Mouse (Mus musculus) stomach, embryonic 14.5 days (tissue): ENCODE measurements around the gene Scnn1b. TPM values are rescaled to one million over a fixed set of nuclear protein-coding genes. Genes with fewer than 3 reads are reported as not detected.

ENCODE experiments used
- ATAC-seq: fragments of 200-750 bp; cut with Nextera tagmentation; 2 replicates; pipeline ENCODE4 v1.8.0; 2017; ENCODE audit warnings: low read depth, moderate TSS enrichment; ENCODE audit not compliant: insufficient number of reproducible peaks, insufficient read depth, low FRiP score
- H3K27ac ChIP-seq: fragments of 300-500 bp; sonication (generic); 2 replicates; pipeline ENCODE4 v1.5.1; 2014; ENCODE audit warnings: mild to moderate bottlenecking, low read length, moderate library complexity, mixed read lengths
- H3K27me3 ChIP-seq: fragments of 300-500 bp; sonication (generic); 2 replicates; pipeline ENCODE4 v1.6.1; 2014; ENCODE audit warnings: low read length, control low read depth, mixed read lengths; ENCODE audit not compliant: control insufficient read depth, insufficient read depth
- H3K36me3 ChIP-seq: fragments of 300-500 bp; sonication (generic); 2 replicates; pipeline ENCODE4 v1.6.1; 2014; ENCODE audit warnings: mild to moderate bottlenecking, control low read depth, low read length, moderate library complexity, mixed read lengths; ENCODE audit not compliant: control insufficient read depth, insufficient read depth
- H3K4me1 ChIP-seq: fragments of 300-500 bp; sonication (generic); 2 replicates; pipeline ENCODE4 v1.6.1; 2014; ENCODE audit warnings: low read length, control low read depth, mixed read lengths; ENCODE audit not compliant: control insufficient read depth, insufficient read depth
- H3K4me2 ChIP-seq: fragments of 300-500 bp; sonication (generic); replicated peaks from 2 replicates; pipeline ENCODE4 v1.6.1; 2014; ENCODE audit warnings: low read depth, low read length, control low read depth
- H3K4me3 ChIP-seq: fragments of 300-500 bp; sonication (generic); 2 replicates; pipeline ENCODE4 v1.5.1; 2014; ENCODE audit warnings: low read depth, low read length, control low read depth
- H3K9ac ChIP-seq: fragments of 300-500 bp; sonication (generic); replicated peaks from 2 replicates; pipeline ENCODE4 v1.6.1; 2014; ENCODE audit warnings: low read depth, mild to moderate bottlenecking, control low read depth, low read length, moderate library complexity, mixed read lengths
- H3K9me3 ChIP-seq: fragments of 300-500 bp; sonication (generic); 2 replicates; pipeline ENCODE4 v1.6.1; 2016; ENCODE audit warnings: low read depth, low read length, control low read depth; ENCODE audit not compliant: control insufficient read depth
- WGBS: fragments of 180-500 bp; shearing (Covaris S2); extraction: QIAGEN DNeasy Blood & Tissue Kit; methylation state at CpG from one replicate; pipeline ENCODE4 v1.1.7; 2014; 5-methylcytosine and 5-hydroxymethylcytosine counted together
- polyA plus RNA-seq: library from polyadenylated mRNA; unstranded; fragments of >200 nt; fragmentation: Nextera tagmentation; extraction: Ambion mirVana; gene quantifications from 2 replicates; pipeline ENCODE4 v1.2.1, GENCODE M21; 2014

The Scnn1b gene
- 0.42 and 0.51 TPM in 2 replicates for polyA plus RNA-seq

- H3K4me2 ChIP-seq = peak within 1 kb of the TSS; percentile 59
- H3K27me3 ChIP-seq = peaks cover 15% of the 10 kb centered on the region; the same call in 1 of the 2 replicates
- H3K9ac ChIP-seq = no peak within 1 kb of the TSS
- H3K36me3 ChIP-seq = no peaks in the 10 kb centered on the region
- peak within 1 kb of the TSS; percentile 25 for H3K4me3 ChIP-seq
- 4% methylated on average over 37 of the region's 42 CpGs for WGBS
- H3K4me1 ChIP-seq = no peaks in the 10 kb centered on the region
- ATAC-seq = peak; percentile 61
- H3K27ac ChIP-seq = no peak within 1 kb of the TSS
- no peaks in the 10 kb centered on the region for H3K9me3 ChIP-seq
These were observed at the start of gene Scnn1b for GRCm38 (mm10) chr7:121864858-121865585. Scnn1b (plus strand) TSS chr7:121865038.

GRCm38 (mm10) chr7:121821632-121822031, 43.2 kb upstream of the Scnn1b start:
- WGBS = 91% methylated on average over 6 of the region's 6 CpGs
- no peak overlapping the region for H3K9ac ChIP-seq
- no peaks in the 10 kb centered on the region for H3K27me3 ChIP-seq
- H3K27ac ChIP-seq = no peak overlapping the region
- no peak for ATAC-seq
- no peaks in the 10 kb centered on the region for H3K9me3 ChIP-seq
- no peaks in the 10 kb centered on the region for H3K4me1 ChIP-seq
- H3K4me2 ChIP-seq = no peak overlapping the region
- no peaks in the 10 kb centered on the region for H3K36me3 ChIP-seq
- no peak overlapping the region for H3K4me3 ChIP-seq

GRCm38 (mm10) chr7:121828481-121828880, 36.4 kb upstream of the Scnn1b start:
- H3K9me3 ChIP-seq = no peaks in the 10 kb centered on the region
- ATAC-seq = no peak
- no peaks in the 10 kb centered on the region for H3K27me3 ChIP-seq

GRCm38 (mm10) chr7:121835392-121835791, 29.4 kb upstream of the Scnn1b start:
- Histone ChIP-seq H3K27ac (no peak overlapping the region), H3K27me3 (no peaks in the 10 kb centered on the region), H3K4me1 (no peaks in the 10 kb centered on the region), H3K4me2 (no peak overlapping the region), H3K9me3 (no peaks in the 10 kb centered on the region), H3K36me3 (no peaks in the 10 kb centered on the region), H3K9ac (no peak overlapping the region), H3K4me3 (no peak overlapping the region)
- ATAC-seq = no peak
- WGBS = 85% methylated on average over 7 of the region's 7 CpGs

More at GRCm38 (mm10) chr7:121828481-121828880, 36.4 kb upstream of the Scnn1b start:
- H3K27ac ChIP-seq = no peak overlapping the region
- H3K4me3 ChIP-seq = no peak overlapping the region
- H3K4me2 ChIP-seq = no peak overlapping the region
- WGBS = 59% methylated on average over 1 of the region's 1 CpGs
- H3K4me1 ChIP-seq = no peaks in the 10 kb centered on the region
- no peak overlapping the region for H3K9ac ChIP-seq
- H3K36me3 ChIP-seq = no peaks in the 10 kb centered on the region

GRCm38 (mm10) chr7:121836827-121837226, 28.0 kb upstream of the Scnn1b start:
- ATAC-seq = no peak
- WGBS = 81% methylated on average over 7 of the region's 7 CpGs
- Histone ChIP-seq H3K27ac (no peak overlapping the region), H3K9me3 (no peaks in the 10 kb centered on the region), H3K4me1 (no peaks in the 10 kb centered on the region), H3K36me3 (no peaks in the 10 kb centered on the region), H3K27me3 (no peaks in the 10 kb centered on the region), H3K4me3 (no peak overlapping the region), H3K4me2 (no peak overlapping the region), H3K9ac (no peak overlapping the region)

DNA sequence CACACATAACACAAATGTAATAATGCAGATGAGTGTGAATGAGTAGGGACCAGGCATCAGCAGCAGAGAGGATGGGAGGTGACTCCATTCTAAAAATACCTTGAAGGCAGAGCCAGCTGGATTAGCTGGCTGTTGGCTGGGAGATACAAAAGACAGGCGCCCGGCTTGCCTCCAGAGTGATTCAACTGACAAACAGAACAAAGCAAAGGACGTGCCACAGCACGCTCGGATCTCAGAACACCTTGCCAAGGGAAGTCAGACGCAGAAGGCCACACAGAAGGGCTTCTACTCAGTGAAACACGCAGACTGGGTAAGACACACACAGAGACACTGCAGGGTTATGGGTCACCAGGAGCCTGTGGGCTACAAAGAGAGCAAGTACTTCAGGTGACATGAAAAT, 24.0 kb upstream of the Scnn1b start:
- WGBS = 61% methylated on average over 7 of the region's 7 CpGs
- Histone ChIP-seq H3K27ac (no peak overlapping the region), H3K36me3 (no peaks in the 10 kb centered on the region), H3K9ac (no peak overlapping the region), H3K27me3 (no peaks in the 10 kb centered on the region), H3K4me3 (no peak overlapping the region), H3K4me1 (no peaks in the 10 kb centered on the region), H3K9me3 (no peaks in the 10 kb centered on the region), H3K4me2 (no peak overlapping the region)
- no peak for ATAC-seq

GRCm38 (mm10) chr7:121842234-121842633, 22.6 kb upstream of the Scnn1b start:
- Histone ChIP-seq H3K27ac (no peak overlapping the region), H3K9ac (no peak overlapping the region), H3K4me2 (no peak overlapping the region), H3K27me3 (no peaks in the 10 kb centered on the region), H3K4me1 (no peaks in the 10 kb centered on the region), H3K36me3 (no peaks in the 10 kb centered on the region), H3K9me3 (no peaks in the 10 kb centered on the region), H3K4me3 (no peak overlapping the region)
- WGBS = 65% methylated on average over 6 of the region's 6 CpGs
- no peak for ATAC-seq

- Histone ChIP-seq H3K9ac (no peak overlapping the region), H3K9me3 (no peaks in the 10 kb centered on the region), H3K36me3 (no peaks in the 10 kb centered on the region), H3K4me2 (no peak overlapping the region), H3K4me1 (no peaks in the 10 kb centered on the region), H3K4me3 (no peak overlapping the region), H3K27ac (no peak overlapping the region), H3K27me3 (no peaks in the 10 kb centered on the region)
- no peak for ATAC-seq
- WGBS = 61% methylated on average over 6 of the region's 6 CpGs
These were observed 18.9 kb upstream of the Scnn1b start for GRCm38 (mm10) chr7:121845964-121846363.
